Mouse (Mus musculus) c-Kit-positive CD71-negative TER-119-negative erythroid progenitor cells, embryonic 14.5 days (primary cell): ENCODE data around the gene Mafg.
"Not testable (repeated sequence)": the region's sequence is repeated elsewhere in the genome, so short reads cannot be mapped to it uniquely, and the experiment has no call there.

Source experiments
- DNase-seq: peaks from one replicate; pipeline ENCODE4 v3.0.0-alpha.2; 2013; ENCODE audit warnings: low read depth

Gene Mafg

GRCm38 (mm10) chr11:120633520-120634343, at the start of gene Mafg:
Gene Mafg, minus strand, starts transcription at chr11:120633600.
- DNase-seq = peak; percentile 89

DNA sequence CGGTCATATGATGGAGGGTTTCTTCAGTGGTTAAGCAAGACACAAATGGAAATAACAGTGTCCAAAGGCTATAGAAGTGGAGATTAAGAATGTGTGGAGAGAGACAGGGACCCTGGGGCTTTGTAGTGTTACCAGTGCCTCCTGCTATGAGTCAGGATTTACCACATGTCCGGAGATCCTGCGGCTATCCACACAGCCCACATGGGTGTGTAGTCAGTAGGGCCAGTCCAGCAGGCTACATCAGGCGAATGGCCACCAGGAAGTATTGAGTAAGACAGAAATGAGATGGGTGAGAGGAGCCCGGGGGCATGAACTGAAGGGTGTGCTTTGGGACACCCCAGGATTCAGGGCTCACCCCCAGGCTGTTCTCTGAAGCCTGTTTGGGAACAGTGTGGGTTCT, 49.3 kb upstream of the Mafg start:
- DNase-seq = no peak

GRCm38 (mm10) chr11:120679909-120680308, 46.5 kb upstream of the Mafg start:
- no peak for DNase-seq

GRCm38 (mm10) chr11:120676951-120677350, 43.6 kb upstream of the Mafg start:
- DNase-seq = no peak

DNA sequence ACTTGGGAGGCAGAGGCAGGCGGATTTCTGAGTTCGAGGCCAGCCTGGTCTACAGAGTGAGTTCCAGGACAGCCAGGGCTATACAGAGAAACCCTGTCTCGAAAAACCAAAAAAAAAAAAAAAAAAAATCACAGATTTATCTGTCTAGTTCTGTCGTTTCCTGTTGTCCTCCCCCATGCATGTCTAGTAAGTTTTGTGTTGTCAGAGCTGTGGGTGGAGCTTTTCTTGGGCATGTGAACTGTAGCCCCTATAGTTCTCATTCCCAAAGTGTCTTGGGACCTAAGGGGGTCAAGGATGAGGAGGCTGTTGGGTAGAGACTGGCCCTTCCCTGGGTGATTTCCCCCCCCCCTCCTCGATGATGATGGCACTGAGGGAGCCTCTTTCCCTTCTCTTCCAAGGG, 42.5 kb upstream of the Mafg start:
- not testable (repeated sequence) for DNase-seq

DNA sequence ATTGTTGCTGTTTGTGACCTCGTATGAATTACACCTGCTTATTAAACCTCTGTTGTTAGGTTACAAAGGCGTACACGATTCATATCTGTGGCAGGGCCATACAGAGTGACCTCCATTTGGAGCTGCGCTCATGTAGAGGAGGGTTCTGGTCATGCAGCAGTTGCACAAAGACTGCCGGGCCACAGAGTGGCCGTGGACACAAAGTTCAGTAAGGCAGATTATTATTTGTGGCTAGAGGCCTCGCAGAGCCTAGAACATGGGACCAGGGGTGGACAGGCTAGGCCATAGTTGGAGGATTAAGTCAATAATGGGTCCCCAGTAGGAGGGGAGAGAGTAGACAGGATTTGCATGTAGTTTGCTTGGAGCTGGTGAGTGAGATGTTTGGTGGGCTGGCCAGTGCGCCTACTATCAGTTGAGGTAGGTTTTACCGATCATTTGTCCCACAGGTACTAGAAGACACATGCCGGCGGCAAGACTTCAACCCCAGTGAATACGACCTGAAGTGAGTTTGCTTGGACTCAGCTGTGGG, 40.3 kb upstream of the Mafg start:
- no peak for DNase-seq

GRCm38 (mm10) chr11:120672687-120673593, 39.5 kb upstream of the Mafg start, which contains the start of gene Aspscr1:
Gene Aspscr1, plus strand, starts transcription at chr11:120672973.
- peak; percentile 92 for DNase-seq

DNA sequence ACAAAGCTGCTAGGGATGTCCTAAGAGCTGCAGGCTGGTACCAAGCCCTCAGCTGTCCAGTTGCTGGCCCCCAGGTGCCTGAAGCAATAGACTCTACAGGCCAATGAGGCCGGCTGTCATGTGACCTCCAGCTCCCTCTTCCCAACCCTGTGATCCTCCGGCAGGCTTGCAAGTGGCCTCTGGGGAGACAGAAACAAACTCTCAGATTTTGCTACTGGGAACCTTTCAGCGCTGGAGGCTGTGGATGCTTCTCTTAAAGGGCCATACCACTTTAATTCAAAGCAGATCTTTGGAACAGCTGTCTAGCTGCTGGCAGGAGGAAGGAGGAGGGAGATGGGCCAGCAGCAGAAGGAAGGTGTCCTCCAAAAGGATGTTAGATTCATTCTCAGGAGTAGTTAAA, 33.2 kb upstream of the Mafg start:
- DNase-seq = no peak

- no peak for DNase-seq
Measured at GRCm38 (mm10) chr11:120665406-120665805, 32.0 kb upstream of the Mafg start.

DNA sequence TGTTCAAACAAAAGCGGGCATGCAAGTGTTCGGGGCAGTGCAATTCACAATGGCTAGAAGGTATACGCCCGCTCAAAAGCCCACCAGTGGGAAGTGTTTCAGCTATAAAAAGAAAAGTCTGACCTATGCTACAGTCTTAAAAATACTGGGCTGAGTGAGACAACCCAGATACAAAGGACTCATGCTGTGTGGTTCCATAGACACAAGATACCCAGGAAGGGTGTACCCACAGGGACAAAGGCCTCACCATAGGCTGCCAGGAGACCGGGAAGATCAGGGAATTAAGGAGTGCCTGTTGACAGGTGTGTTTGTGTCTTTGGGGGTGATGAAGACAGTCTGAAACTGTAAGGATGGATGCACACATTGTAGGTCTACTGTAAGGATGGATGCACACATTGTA, 30.3 kb upstream of the Mafg start:
- no peak for DNase-seq

- DNase-seq = no peak
Measured at GRCm38 (mm10) chr11:120662759-120663158, 29.4 kb upstream of the Mafg start.

DNA sequence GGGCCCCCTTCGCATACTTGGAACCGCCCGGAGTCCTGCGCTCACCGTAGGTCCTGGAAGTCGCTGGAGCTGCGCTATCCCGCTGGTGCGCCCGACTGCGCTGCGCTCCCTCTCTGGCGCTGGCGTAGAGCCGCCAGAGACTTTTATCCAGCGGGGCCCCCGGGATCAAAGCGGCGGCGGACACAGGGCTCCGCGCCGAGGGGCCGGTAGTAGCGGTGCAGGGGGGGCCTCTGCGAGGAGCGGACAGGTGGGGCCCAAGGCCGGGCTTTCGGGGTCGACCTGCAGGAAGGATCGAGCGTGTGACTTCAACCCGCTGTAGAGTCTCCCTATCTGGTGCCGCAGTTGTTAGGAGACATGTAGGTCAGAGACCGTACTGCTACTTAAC, 27.7 kb upstream of the Mafg start, which contains the start of gene Notum:
TSS of gene Notum (minus strand) at position 100 of the 385 bp plus-strand sequence.
- DNase-seq = no peak

- DNase-seq = no peak
Measured at GRCm38 (mm10) chr11:120660301-120661075, 27.1 kb upstream of the Mafg start.

DNA sequence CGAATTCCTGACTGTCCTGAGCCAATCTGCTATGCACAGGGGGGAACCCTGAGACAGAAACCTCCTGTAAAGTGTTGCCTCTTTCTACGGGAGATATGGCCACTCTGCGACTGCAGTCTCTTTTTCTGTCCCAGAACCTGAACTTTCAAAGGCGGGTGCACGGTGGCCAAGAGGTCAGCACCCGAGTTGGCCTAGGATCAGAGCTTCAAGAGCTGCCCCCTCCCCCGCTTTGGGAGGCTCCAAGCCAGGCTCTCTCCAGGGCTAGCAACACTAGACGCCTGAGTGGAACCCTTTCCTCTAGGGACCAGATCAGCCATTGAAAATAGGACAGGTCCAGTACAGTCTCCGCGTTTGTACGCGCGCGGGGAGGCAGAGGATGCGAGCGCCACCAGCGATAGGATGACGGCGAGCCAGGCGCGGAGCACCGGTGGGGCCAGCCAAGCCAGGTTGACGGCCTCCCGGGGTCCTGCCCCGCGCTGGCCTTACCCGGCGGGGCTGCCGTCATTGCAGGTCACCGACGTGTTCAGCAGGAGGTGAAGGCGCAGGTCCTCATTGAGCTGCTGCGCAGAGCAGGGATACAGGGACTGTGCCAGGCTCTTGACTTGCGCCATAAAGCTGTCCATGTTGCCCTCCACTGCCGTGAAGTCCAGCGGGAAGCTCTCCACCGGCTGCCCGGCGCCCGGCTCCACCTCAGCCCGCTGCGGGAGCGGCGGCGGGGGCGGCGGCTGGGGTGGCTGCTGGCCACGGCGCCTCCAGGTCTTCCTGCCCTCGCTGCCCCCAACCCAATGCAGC, 26.3 kb upstream of the Mafg start:
- DNase-seq = no peak

GRCm38 (mm10) chr11:120658876-120659410, 25.5 kb upstream of the Mafg start:
- peak; percentile 64 for DNase-seq

- DNase-seq = no peak
Measured at GRCm38 (mm10) chr11:120657301-120657700, 23.9 kb upstream of the Mafg start.

- DNase-seq = no peak
Measured at GRCm38 (mm10) chr11:120654741-120655140, 21.3 kb upstream of the Mafg start.

DNA sequence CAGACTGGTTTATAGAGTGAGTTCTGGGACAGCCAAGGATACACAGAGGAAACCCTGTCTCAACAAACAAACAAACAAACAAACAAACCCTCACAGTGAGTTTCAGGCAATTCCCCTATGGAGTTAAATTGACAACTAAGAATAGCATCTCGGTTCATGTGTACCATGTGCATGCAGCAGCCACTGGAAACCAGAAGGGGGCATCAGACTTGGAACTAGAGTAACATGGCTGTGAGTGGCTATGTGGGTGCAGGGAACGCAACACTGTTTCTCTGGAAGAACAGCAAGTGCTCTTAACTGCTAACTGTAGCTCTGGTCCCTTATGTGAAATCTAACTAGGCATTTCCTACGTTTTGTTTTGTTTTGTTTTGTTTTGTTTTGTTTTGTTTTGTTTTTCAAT, 18.5 kb upstream of the Mafg start:
- no peak for DNase-seq

DNA sequence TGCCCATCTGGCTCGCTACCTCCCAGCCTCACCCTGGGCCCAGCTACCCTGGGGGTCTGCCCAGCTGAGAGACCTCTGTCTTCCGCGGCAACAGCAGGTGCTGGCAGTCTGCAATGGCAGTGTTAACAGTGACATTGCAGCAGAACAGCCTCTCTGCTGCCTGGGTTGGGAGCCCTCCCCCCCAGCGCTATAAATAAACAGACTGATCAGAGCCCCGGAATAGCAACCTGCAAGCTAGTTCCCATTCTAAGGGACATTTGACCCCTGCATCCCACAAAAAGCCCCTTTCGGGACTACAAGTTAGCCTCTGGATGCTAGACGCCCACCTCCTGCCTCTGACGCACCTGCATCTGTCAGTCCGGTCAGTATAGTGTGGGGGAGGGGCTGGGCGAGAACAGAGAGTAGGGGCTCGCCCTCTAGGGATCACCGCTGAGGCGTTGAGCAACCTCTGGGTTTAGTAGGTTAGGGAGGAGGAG, 14.6 kb upstream of the Mafg start, which contains the start of gene Myadml2:
TSS of gene Myadml2 (minus strand) at position 158 of the 476 bp plus-strand sequence.
- no peak for DNase-seq

DNA sequence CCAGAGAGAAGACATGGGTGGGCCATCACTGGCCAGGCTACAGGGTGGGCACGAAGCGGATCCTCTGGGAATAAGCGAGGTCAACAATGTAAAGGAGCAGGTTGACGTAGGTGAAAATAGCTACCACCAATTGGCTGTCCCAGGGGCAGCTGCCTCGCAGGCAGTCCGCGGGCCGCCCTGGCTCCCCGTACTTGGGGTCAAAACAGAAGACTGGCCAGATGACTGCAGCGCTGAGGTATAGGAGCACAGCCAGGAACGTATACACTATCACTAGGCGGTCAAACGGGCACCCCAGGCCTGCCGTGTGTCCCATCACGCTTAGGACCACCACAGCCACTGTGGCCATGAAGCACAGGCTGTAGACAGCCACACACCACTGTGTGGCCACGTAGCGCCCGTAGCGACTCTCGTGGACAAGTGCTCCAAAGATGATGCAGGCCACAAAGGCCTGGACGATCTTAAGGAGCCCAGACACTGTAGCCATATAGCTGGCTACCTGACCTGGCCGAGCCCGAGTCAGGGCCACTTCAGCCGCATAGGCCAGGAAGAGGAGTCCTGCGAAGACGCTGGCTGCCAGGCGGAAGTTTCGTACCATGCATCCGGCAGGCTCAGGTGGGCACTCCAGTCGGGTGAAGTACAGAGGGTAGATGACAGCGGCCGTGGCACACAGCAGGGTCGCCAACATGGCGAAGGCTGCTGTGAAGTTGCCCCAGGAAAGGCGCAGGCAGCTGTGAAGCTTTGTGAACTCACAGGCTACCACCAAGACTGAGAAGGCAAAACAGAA, 13.8 kb upstream of the Mafg start:
- DNase-seq = no peak
